Mouse (Mus musculus): ENCODE data around the gene Olfr354. TPM values are rescaled to one million over a fixed set of nuclear protein-coding genes. Genes with fewer than 3 reads are reported as not detected.

Gene Olfr354
- total RNA-seq (2021) = not detected
- long read RNA-seq, experiment 1 = 0 reads
- long read RNA-seq, experiment 2 = 0 reads

- intact Hi-C loops (cut with DNase I) = no loop called here
- DNase-seq = no peak
These were observed at the start of gene Olfr354 for GRCm38 (mm10) chr2:36905380-36905779. Gene Olfr354, plus strand, starts transcription at chr2:36905680.

- intact Hi-C loops (cut with DNase I) = no loop called here
- DNase-seq = no peak
These were observed 42.9 kb upstream of the Olfr354 start, which contains the start of gene Olfr351 for GRCm38 (mm10) chr2:36862560-36862959. Gene Olfr351, minus strand, starts transcription at chr2:36862660.

- DNase-seq = no peak
- intact Hi-C loops (cut with DNase I) = no loop called here
These were observed 37.3 kb upstream of the Olfr354 start, which contains the start of gene Olfr352 for GRCm38 (mm10) chr2:36868160-36868559. Gene Olfr352, plus strand, starts transcription at chr2:36868460.

GRCm38 (mm10) chr2:36892836-36893235 is 12.6 kb upstream of the Olfr354 start, which contains the start of gene Olfr353:
Gene Olfr353, minus strand, starts transcription at chr2:36892936.
- intact Hi-C loops (cut with DNase I) = no loop called here
- no peak for DNase-seq

- DNase-seq = no peak
- intact Hi-C loops (cut with DNase I) = no loop called here
These were observed 8.4 kb upstream of the Olfr354 start for GRCm38 (mm10) chr2:36897114-36897513.

- DNase-seq = no peak
- intact Hi-C loops (cut with DNase I) = no loop called here
These were observed 23.3 kb downstream of the Olfr354 start, which contains the start of gene Olfr355 for GRCm38 (mm10) chr2:36928797-36929196. Gene Olfr355, minus strand, starts transcription at chr2:36928897.

- DNase-seq = no peak
- intact Hi-C loops (cut with DNase I) = no loop called here
These were observed 31.3 kb downstream of the Olfr354 start, which contains the start of gene Olfr356 for GRCm38 (mm10) chr2:36936821-36937220. Gene Olfr356, plus strand, starts transcription at chr2:36937121.

Other genes starting within 250 kb of the Olfr354 start
- gene Olfr346, start 219.9 kb upstream of the Olfr354 start, total RNA-seq (2021) = not detected
- gene Olfr347, start 173.8 kb upstream of the Olfr354 start, total RNA-seq (2021) = not detected
- gene Olfr348, start 121.4 kb upstream of the Olfr354 start, total RNA-seq (2021) = not detected
- not detected for gene Olfr50, start 115.1 kb upstream of the Olfr354 start, total RNA-seq (2021)
- not detected for gene Olfr3, start 88.6 kb upstream of the Olfr354 start, total RNA-seq (2021)
- gene Olfr350, start 59.4 kb upstream of the Olfr354 start, total RNA-seq (2021) = not detected
- gene Olfr351, start 43.0 kb upstream of the Olfr354 start, total RNA-seq (2021) = not detected
- gene Olfr352, start 37.2 kb upstream of the Olfr354 start, total RNA-seq (2021) = not detected
- gene Olfr353, start 12.7 kb upstream of the Olfr354 start, total RNA-seq (2021) = not detected
- not detected for gene Olfr355, start 23.2 kb downstream of the Olfr354 start, total RNA-seq (2021)
- gene Olfr356, start 31.4 kb downstream of the Olfr354 start, total RNA-seq (2021) = not detected
- not detected for gene Olfr357, start 88.1 kb downstream of the Olfr354 start, total RNA-seq (2021)
- not detected for gene Olfr358, start 103.7 kb downstream of the Olfr354 start, total RNA-seq (2021)
- not detected for gene Olfr360, start 160.1 kb downstream of the Olfr354 start, total RNA-seq (2021)
- gene Olfr361, start 183.6 kb downstream of the Olfr354 start, total RNA-seq (2021) = not detected
- gene Olfr362, start 212.2 kb downstream of the Olfr354 start, total RNA-seq (2021) = not detected
- gene Olfr364-ps1, start 233.6 kb downstream of the Olfr354 start, total RNA-seq (2021) = not detected

All from gastrocnemius, postnatal 36 days (tissue).